Mouse (Mus musculus) fat pad, adult 2 months (tissue): ENCODE results near the gene Ccdc96.
A peak's percentile ranks its signal among the peaks of the same experiment; 100 is the strongest.

Source experiments
- DNase-seq: peaks from one replicate; pipeline ENCODE4 v3.0.0-alpha.2; 2011; ENCODE audit warnings: low read depth, low spot score; ENCODE audit errors: extremely low read depth

The Ccdc96 gene

GRCm38 (mm10) chr5:36484171-36484990 is at the start of gene Ccdc96, which contains the start of gene Tada2b:
Gene Ccdc96, plus strand, starts transcription at chr5:36484588.
Gene Tada2b, minus strand, starts transcription at chr5:36484285.
- DNase-seq: peak; percentile 72

- DNase-seq: no peak
Measured at GRCm38 (mm10) chr5:36436858-36437257, 47.5 kb upstream of the Ccdc96 start.

DNA sequence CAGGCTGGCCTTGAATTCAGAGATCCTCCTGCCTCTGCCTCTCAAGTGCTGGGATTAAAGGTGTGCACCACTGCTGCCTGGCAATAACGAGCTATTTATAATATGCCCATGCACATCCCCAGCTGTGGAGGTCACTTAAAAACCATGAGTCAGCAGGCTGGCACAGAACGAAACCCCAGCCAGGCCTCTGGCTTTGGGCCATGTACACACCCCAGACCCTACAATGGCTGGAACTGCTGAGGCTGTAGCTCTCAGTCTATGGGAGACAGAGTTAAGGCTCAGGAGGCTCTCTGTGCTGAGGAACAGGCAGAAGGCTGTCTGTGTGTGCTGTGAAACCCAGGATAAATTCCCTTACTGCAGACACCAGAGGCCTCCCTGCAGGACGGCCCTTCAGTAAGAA is 43.6 kb upstream of the Ccdc96 start:
- no peak for DNase-seq

GRCm38 (mm10) chr5:36444611-36445010 is 39.8 kb upstream of the Ccdc96 start:
- DNase-seq: no peak

DNA sequence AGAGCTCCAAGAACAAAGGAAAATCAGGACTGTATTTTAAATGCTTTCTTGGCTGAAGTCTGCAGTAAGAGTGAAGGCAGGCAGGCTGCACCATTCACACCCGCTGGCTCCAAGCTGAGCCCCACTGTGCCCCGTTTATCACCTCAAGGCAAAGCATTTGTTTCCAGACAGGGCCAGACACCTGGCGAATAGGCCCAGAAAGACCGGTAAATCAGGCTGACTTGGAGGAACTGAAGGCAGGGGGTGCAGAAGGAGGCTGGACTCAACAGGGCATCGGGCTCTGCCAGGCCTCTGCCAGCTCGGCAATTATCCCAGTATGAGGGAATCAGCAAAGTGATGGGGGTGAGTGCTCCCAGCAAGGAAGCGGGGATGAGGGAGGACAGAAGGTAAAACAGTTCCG is 39.4 kb upstream of the Ccdc96 start:
- DNase-seq: peak; percentile 72

GRCm38 (mm10) chr5:36446166-36446890 is 38.1 kb upstream of the Ccdc96 start:
- no peak for DNase-seq

GRCm38 (mm10) chr5:36447872-36448271 is 36.5 kb upstream of the Ccdc96 start:
- no peak for DNase-seq

DNA sequence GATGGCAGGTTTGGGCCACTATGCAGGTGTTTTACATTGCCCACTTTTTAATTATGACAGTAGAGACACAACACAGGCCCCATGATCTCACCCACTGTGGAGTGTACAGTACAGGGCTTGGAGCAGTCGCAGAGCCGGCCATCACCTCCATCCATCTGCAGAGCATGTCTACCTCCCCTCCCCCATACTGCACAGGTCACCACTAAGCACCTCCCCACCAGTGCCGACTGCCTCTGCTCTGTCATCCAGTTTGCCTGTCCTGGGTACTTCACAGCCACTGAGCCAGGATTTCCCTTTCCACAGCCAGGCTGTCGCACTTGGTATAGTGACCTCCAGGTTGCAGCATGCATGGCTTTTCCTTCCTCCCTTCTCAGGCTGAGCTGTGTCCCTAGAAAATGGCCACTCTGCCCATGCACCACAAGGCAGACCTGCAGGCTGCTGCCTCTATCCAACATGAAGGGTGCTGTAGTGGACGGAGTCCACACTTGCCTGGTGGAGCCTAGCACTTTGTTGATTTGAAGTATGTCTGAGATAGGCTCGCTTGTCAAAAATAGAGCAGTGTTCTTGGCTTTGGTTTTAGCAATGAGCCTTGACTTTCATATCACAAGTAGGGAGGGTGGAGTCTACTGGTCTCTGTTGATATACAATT is 34.6 kb upstream of the Ccdc96 start:
- no peak for DNase-seq

DNA sequence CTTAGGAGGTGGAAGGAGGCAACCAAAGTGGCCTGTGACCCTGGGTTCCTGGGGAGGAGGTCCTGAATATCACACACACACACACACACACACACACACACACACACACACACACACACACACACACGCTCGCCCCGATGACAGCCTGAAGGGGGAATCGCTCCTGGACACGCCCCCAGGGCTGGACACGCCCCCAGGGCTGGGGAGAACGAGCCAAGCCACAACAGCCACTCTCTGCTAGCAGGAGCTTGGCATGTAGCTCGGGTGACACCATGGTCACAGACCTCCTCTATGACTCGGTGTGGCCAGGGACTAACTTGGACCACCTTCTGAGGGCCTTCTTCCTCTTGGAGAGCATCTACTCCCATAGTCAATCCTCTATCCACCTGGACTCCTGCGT is 33.3 kb upstream of the Ccdc96 start:
- DNase-seq: no peak

- no peak for DNase-seq
Measured at GRCm38 (mm10) chr5:36451872-36452389, 32.5 kb upstream of the Ccdc96 start.

- no peak for DNase-seq
Measured at GRCm38 (mm10) chr5:36452821-36453220, 31.6 kb upstream of the Ccdc96 start.

DNA sequence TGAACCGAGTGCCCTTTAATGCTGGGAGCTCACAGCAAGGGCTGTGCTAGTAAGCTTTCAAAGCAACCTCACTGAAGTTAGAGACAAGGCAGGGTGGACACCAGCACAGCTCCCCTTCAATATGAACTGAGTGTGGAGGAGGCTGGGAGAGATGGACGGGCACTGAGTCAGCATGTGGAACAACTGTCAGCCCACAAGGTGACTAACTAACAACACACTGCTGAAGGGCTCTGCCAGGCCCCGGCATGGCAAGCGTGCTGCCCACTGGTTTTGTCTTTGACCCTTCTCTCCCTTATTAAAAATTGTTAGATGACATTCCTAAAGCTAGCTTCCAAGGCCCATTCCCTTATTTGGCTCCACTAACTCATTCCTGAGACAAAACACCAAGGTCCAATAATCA is 26.7 kb upstream of the Ccdc96 start:
- no peak for DNase-seq

DNA sequence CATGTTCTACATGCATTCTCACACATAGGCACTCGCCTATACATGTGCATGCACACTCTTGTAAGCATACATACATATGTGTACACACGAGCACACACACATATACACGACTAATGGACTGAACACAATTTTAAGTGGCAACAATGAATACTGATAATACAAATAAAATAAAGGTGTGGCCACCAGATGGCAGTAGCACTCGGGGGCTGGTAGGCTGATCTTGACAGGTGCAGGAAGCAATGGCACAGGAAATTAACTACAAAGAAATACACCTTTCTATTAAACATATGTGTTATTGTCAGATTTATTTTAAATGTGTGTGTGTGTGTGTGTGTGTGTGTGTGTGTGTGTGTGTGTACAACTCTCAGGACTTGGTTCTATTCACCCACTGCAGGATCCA is 25.5 kb upstream of the Ccdc96 start:
- DNase-seq: no peak

DNA sequence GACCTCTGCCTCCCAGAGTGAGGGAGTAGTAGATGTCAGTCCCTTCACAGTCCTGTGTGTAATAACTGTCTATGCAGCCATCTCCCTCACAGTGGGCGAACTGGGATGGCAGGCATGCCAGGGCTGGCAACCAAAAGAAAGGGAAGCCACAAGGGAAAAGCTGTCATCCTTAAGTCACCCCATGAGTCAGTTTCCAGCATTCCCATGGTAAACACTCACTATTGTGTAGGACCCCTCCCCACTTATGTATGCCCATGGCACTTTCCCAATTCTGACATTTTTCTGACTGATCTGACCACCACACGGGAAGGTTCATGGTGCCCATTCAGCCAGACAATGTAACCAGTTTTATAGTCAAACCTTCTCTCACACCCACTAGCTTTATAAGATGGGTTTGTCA is 23.7 kb upstream of the Ccdc96 start:
- no peak for DNase-seq

GRCm38 (mm10) chr5:36461231-36461630 is 23.2 kb upstream of the Ccdc96 start:
- no peak for DNase-seq

- no peak for DNase-seq
Measured at GRCm38 (mm10) chr5:36462810-36463209, 21.6 kb upstream of the Ccdc96 start.

DNA sequence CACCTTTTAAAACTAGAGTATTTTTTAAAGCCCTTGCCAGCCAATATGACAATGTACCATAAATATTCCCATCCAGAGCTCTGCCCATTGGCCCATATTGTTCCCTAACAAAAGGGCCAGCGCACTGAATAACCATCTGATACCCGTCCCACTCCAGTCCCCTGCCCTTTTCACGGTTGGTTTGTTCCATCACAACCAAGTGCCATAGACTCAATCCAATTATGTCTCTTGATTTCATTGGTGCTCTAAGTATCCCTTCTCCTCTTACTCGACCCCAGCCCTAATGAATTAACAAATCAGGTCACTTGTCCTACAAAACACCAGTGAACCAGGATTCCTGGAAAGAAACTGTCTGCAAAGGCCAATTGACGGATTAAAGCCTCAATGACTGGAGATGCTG is 21.0 kb upstream of the Ccdc96 start:
- DNase-seq: no peak

DNA sequence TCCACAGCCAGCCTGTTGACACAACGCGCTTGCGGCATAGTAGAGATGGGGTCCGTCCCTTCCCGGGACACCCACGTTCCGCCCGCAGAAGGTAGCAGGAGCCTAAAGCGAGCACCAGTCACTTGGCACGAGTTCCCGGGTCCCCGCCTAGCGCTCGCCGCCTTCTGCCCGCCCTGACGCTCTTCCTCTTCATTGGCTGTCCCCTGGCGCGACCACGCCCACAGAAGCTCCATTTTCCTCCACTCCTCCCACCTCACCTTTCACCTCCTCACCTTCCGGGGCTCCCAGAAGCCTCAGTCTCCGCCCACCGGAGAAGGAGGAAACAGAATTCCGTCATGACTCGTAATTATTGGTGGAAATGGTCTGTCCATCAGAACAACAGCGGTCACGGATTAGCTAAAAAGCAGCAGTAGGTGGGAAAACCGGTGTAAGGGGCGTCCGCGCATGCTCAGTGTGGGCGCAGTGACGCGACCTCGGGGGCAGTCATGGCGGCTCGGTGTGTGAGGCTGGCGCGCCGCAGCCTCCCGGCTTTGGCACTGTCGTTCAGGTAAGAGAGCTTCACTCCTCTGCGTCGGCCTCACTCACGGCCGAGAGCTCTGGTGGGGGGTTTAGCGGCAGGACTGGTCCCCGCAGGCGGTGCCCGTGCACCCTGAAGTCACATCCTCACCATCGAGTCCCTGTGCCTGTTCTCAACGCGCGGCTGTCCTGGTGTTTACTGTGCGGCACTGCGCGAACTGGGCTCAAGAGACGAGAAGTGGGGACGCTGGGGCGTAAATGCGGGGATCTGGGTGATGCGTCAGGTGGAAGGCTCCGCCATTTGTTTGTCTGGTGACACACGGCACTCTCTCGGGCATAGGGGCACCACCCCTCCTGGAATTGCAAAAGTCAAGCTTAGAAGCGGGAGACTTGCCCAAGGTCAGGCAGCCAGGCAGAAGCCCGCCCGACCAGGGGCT is 19.4 kb upstream of the Ccdc96 start, which contains the start of gene Grpel1:
TSS of gene Grpel1 (plus strand) at position 290 of the 953 bp plus-strand sequence.
- peak; percentile 91 for DNase-seq

DNA sequence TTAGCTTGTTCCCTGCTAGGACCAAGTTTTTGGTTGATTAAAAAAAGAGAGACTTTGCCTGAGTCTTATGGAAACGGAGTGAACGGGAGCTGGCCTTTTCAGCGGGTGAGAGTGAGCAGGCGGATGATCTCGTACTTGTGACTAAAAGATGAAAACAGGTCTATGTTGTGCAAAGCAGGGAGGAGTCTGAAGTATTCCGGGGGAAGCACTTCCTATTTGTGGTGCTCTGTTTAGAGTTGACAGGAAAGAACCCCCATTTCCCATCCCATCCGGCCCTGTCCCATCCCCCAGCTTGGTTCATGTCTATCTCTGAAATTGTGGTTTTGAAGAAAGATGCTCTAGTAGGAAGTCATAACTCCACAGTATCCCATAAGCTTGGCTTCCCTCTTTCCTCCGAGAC is 18.5 kb upstream of the Ccdc96 start:
- no peak for DNase-seq

DNA sequence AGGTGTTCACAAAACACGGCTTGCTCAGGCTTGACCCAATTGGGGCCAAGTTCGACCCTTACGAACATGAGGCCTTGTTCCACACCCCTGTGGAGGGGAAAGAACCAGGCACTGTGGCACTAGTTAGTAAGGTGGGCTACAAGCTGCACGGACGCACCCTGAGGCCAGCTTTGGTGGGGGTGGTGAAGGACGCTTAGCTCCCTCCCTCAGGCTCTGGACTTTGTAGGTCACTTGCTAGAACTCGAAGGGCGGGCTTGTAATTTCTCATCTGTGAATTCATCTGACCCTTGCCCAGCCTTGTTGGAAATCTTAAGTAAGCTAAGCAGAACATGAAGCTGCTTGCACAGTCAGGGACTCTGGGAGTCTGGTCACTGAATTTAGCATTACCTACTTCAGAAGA is 13.2 kb upstream of the Ccdc96 start:
- no peak for DNase-seq
